Mouse (Mus musculus) erythroblast, embryonic 14.5 days (primary cell): ENCODE data around the gene Banp.

Source experiments
- GATA1 ChIP-seq: IDR thresholded peaks from 2 replicates; pipeline ENCODE4 v1.6.1; 2012; ENCODE audit warnings: low read length, inconsistent platforms, mixed read lengths
- TAL1 ChIP-seq: IDR thresholded peaks from 3 replicates; pipeline ENCODE4 v1.6.1; 2012; ENCODE audit warnings: low read length, inconsistent platforms, mixed read lengths

GRCm38 (mm10) chr8:122025546-122025945, 76.0 kb downstream of the Banp start:
- TF ChIP-seq GATA1 (no peak), TAL1 (no peak)
